Mouse (Mus musculus): ENCODE measurements at regions not wholly inside any gene's neighbourhood (a gene's known extent, or its start where the extent isn't known, plus 50 kb on each side); places are given as distances from the start of the nearest gene placed in this dataset.

GRCm38 (mm10) chr13:112050892-112051291 is 237.4 kb upstream of the Ankrd55 start:
- no peak overlapping the region for H3K4me2 ChIP-seq (ENCODE audit: low read length)
- H3K27ac ChIP-seq (ENCODE audit: low read length), result no peak overlapping the region
- H3K4me1 ChIP-seq (ENCODE audit: control insufficient read depth, insufficient read depth, low read length), result no peaks in the 10 kb centered on the region
- H3K9ac ChIP-seq (ENCODE audit: low read depth, low read length), result no peak overlapping the region
- WGBS, result 93% methylated on average over 11 of the region's 11 CpGs
- H3K27me3 ChIP-seq (ENCODE audit: control insufficient read depth, insufficient read depth, low read depth, low read length), result no peaks in the 10 kb centered on the region
- H3K9me3 ChIP-seq (replicated peaks; ENCODE audit: control insufficient read depth, low read length, poor library complexity, severe bottlenecking), result no peaks in the 10 kb centered on the region
- no peak for ATAC-seq
- no peak overlapping the region for H3K4me3 ChIP-seq (ENCODE audit: low read depth, low read length)
- H3K36me3 ChIP-seq (ENCODE audit: control insufficient read depth, insufficient read depth, low read length), result no peaks in the 10 kb centered on the region

DNA sequence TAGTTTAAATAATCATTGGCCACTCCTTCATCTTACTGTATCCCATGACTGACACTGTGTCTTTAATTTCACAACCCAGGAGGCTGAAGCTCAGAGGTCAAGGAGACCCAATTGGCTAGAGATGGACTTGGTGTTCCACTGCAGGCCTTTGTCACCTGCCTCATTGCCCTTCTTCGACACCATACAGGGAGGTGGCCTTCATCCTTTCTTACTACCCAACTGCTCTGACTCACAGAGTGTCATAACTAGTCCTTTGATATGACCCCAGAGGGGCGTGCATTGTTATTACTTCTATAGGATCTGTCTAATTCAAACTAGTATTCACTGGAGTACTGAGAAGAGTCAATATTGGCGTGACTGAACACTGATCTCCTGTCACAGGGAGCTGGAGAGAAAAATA is 236.2 kb upstream of the Ankrd55 start:
- Histone ChIP-seq H3K4me1 (ENCODE audit: control insufficient read depth, insufficient read depth, low read length) (no peaks in the 10 kb centered on the region), H3K27me3 (ENCODE audit: control insufficient read depth, insufficient read depth, low read depth, low read length) (no peaks in the 10 kb centered on the region), H3K4me3 (ENCODE audit: low read depth, low read length) (no peak overlapping the region), H3K4me2 (ENCODE audit: low read length) (no peak overlapping the region), H3K27ac (ENCODE audit: low read length) (no peak overlapping the region), H3K36me3 (ENCODE audit: control insufficient read depth, insufficient read depth, low read length) (no peaks in the 10 kb centered on the region), H3K9ac (ENCODE audit: low read depth, low read length) (no peak overlapping the region), H3K9me3 (replicated peaks; ENCODE audit: control insufficient read depth, low read length, poor library complexity, severe bottlenecking) (no peaks in the 10 kb centered on the region)
- no peak for ATAC-seq
- 78% methylated on average over 3 of the region's 3 CpGs for WGBS

- H3K27me3 ChIP-seq (ENCODE audit: control insufficient read depth, insufficient read depth, low read depth, low read length), result no peaks in the 10 kb centered on the region
- H3K4me2 ChIP-seq (ENCODE audit: low read length), result no peak overlapping the region
- no peaks in the 10 kb centered on the region for H3K9me3 ChIP-seq (replicated peaks; ENCODE audit: control insufficient read depth, low read length, poor library complexity, severe bottlenecking)
- no peaks in the 10 kb centered on the region for H3K4me1 ChIP-seq (ENCODE audit: control insufficient read depth, insufficient read depth, low read length)
- WGBS, result 91% methylated on average over 3 of the region's 3 CpGs
- no peak overlapping the region for H3K4me3 ChIP-seq (ENCODE audit: low read depth, low read length)
- H3K9ac ChIP-seq (ENCODE audit: low read depth, low read length), result no peak overlapping the region
- no peaks in the 10 kb centered on the region for H3K36me3 ChIP-seq (ENCODE audit: control insufficient read depth, insufficient read depth, low read length)
- H3K27ac ChIP-seq (ENCODE audit: low read length), result no peak overlapping the region
- no peak for ATAC-seq
These were observed 235.8 kb upstream of the Ankrd55 start for GRCm38 (mm10) chr13:112052456-112052855.

GRCm38 (mm10) chr13:112054879-112055371 is 233.3 kb upstream of the Ankrd55 start:
- Histone ChIP-seq H3K27me3 (ENCODE audit: control insufficient read depth, insufficient read depth, low read depth, low read length) (no peaks in the 10 kb centered on the region), H3K4me2 (ENCODE audit: low read length) (no peak overlapping the region), H3K9ac (ENCODE audit: low read depth, low read length) (no peak overlapping the region), H3K4me1 (ENCODE audit: control insufficient read depth, insufficient read depth, low read length) (no peaks in the 10 kb centered on the region), H3K9me3 (replicated peaks; ENCODE audit: control insufficient read depth, low read length, poor library complexity, severe bottlenecking) (no peaks in the 10 kb centered on the region), H3K36me3 (ENCODE audit: control insufficient read depth, insufficient read depth, low read length) (no peaks in the 10 kb centered on the region), H3K27ac (ENCODE audit: low read length) (no peak overlapping the region), H3K4me3 (ENCODE audit: low read depth, low read length) (no peak overlapping the region)
- no peak for ATAC-seq
- 84% methylated on average over 6 of the region's 6 CpGs for WGBS

DNA sequence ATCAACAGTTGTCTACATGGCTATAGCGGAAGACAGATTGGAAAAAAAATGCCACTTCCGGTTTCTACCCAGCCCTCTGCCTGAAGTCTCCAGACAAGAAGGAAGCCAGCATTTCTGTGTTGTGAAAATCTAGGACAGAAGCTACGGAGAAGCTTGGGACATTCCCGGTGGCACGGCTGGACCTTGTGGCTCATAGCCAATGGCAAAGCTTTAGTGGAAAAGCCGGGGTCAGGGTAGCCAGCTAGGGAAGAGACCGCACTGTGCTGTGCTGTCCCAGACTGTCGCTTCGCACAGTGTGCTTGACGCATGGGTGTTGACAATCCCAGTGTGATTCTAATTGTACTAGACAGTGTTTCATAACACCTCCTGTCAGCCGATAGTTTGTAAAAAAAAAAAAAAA is 230.0 kb upstream of the Ankrd55 start:
- Histone ChIP-seq H3K4me2 (ENCODE audit: low read length) (no peak overlapping the region), H3K27ac (ENCODE audit: low read length) (no peak overlapping the region), H3K9me3 (replicated peaks; ENCODE audit: control insufficient read depth, low read length, poor library complexity, severe bottlenecking) (no peaks in the 10 kb centered on the region), H3K36me3 (ENCODE audit: control insufficient read depth, insufficient read depth, low read length) (no peaks in the 10 kb centered on the region), H3K27me3 (ENCODE audit: control insufficient read depth, insufficient read depth, low read depth, low read length) (no peaks in the 10 kb centered on the region), H3K4me1 (ENCODE audit: control insufficient read depth, insufficient read depth, low read length) (no peaks in the 10 kb centered on the region), H3K9ac (ENCODE audit: low read depth, low read length) (no peak overlapping the region), H3K4me3 (ENCODE audit: low read depth, low read length) (no peak overlapping the region)
- no peak; the same call in 1 of the 2 replicates for ATAC-seq
- 83% methylated on average over 11 of the region's 11 CpGs for WGBS

DNA sequence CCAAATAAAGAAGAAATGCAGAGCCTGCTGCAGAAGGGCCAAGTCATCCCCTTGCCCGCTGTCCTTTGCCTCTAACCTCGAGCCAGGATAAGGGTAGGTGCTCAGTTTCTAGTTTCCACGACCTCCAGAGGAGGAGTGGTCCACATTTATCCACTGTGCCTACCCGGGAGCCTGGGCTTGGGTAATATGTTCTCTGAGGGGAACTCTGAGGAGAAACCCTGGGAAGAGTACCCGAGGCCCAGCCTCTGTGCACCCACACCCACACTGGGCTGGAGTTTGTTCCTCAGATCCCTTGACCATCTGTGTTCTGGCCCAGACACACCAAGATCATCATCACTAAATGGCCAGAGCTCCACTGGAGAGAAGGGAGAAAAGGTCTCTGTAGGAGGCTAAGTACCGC is 229.5 kb upstream of the Ankrd55 start:
- no peak overlapping the region for H3K9ac ChIP-seq (ENCODE audit: low read depth, low read length)
- no peak overlapping the region for H3K4me3 ChIP-seq (ENCODE audit: low read depth, low read length)
- ATAC-seq, result no peak
- H3K27me3 ChIP-seq (ENCODE audit: control insufficient read depth, insufficient read depth, low read depth, low read length), result no peaks in the 10 kb centered on the region
- H3K4me1 ChIP-seq (ENCODE audit: control insufficient read depth, insufficient read depth, low read length), result no peaks in the 10 kb centered on the region
- H3K36me3 ChIP-seq (ENCODE audit: control insufficient read depth, insufficient read depth, low read length), result no peaks in the 10 kb centered on the region
- 84% methylated on average over 6 of the region's 6 CpGs for WGBS
- no peak overlapping the region for H3K27ac ChIP-seq (ENCODE audit: low read length)
- no peak overlapping the region for H3K4me2 ChIP-seq (ENCODE audit: low read length)
- no peaks in the 10 kb centered on the region for H3K9me3 ChIP-seq (replicated peaks; ENCODE audit: control insufficient read depth, low read length, poor library complexity, severe bottlenecking)

- no peak overlapping the region for H3K4me3 ChIP-seq (ENCODE audit: low read depth, low read length)
- WGBS, result 94% methylated on average over 8 of the region's 8 CpGs
- H3K27ac ChIP-seq (ENCODE audit: low read length), result no peak overlapping the region
- no peak overlapping the region for H3K4me2 ChIP-seq (ENCODE audit: low read length)
- H3K9me3 ChIP-seq (replicated peaks; ENCODE audit: control insufficient read depth, low read length, poor library complexity, severe bottlenecking), result no peaks in the 10 kb centered on the region
- ATAC-seq, result no peak
- peaks cover 2% of the 10 kb centered on the region; the same call in 1 of the 2 replicates for H3K4me1 ChIP-seq (ENCODE audit: control insufficient read depth, insufficient read depth, low read length)
- H3K27me3 ChIP-seq (ENCODE audit: control insufficient read depth, insufficient read depth, low read depth, low read length), result no peaks in the 10 kb centered on the region
- no peak overlapping the region for H3K9ac ChIP-seq (ENCODE audit: low read depth, low read length)
- H3K36me3 ChIP-seq (ENCODE audit: control insufficient read depth, insufficient read depth, low read length), result no peaks in the 10 kb centered on the region
These were observed 226.2 kb upstream of the Ankrd55 start for GRCm38 (mm10) chr13:112062024-112062423.

DNA sequence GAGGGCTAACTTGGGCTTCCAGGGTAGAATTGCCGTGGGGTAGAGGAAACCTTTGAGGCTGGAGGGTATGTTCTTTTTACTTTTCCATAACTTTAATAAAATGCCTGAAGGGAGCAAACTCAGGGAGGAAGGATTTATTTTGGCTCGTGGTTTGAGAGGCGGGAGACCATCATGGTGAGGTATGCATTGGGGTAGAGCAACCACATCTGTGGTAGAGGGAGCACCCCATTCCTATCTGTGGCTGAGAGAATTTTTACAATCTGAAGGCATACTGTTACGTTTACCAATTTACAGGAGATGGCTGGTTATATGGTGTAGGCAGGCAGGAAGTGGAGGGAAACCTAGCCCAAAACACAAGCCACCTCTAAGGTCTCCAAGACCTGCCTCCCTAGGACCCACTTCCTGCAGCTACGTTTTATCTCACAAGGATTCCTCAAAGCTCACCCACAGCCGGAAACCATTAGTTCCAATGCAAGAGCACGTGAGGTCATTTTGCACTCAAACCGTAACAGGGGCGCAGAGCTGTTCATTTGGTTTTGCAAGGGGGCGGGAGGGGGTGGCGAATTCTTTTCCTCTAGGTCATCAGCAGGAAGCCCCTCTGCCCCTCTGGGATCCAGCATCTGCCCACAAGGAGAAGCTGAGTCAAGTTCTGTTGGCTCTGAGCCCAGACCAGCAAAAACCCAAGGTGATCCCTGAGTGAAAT is 224.7 kb upstream of the Ankrd55 start:
- Histone ChIP-seq H3K27me3 (ENCODE audit: control insufficient read depth, insufficient read depth, low read depth, low read length) (no peaks in the 10 kb centered on the region), H3K9me3 (replicated peaks; ENCODE audit: control insufficient read depth, low read length, poor library complexity, severe bottlenecking) (no peaks in the 10 kb centered on the region), H3K4me1 (ENCODE audit: control insufficient read depth, insufficient read depth, low read length) (peaks cover 2% of the 10 kb centered on the region; the same call in 1 of the 2 replicates), H3K4me2 (ENCODE audit: low read length) (no peak overlapping the region), H3K36me3 (ENCODE audit: control insufficient read depth, insufficient read depth, low read length) (no peaks in the 10 kb centered on the region), H3K9ac (ENCODE audit: low read depth, low read length) (no peak overlapping the region), H3K4me3 (ENCODE audit: low read depth, low read length) (no peak overlapping the region), H3K27ac (ENCODE audit: low read length) (no peak overlapping the region)
- WGBS, result 73% methylated on average over 11 of the region's 11 CpGs
- ATAC-seq, result no peak

DNA sequence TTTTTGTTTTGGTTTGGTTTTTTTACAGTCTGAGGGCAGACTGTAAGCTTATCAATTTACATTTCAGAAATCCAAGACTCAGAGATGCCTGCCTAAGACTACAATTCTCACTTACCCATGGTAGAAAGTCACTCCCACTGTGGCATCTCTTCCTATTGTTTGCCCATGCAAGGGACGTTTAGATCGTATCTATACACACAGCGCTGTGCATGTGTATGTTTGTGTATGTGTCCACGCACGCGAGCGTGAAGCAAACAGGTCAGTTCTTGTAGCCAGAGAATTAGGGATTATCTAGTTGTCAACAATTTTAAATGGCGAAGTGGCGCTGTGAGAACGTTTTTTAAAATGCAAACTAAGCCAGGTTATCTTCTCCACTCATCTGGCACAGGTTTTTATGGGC is 223.6 kb upstream of the Ankrd55 start:
- ATAC-seq, result no peak
- Histone ChIP-seq H3K4me2 (ENCODE audit: low read length) (no peak overlapping the region), H3K4me1 (ENCODE audit: control insufficient read depth, insufficient read depth, low read length) (peaks cover 2% of the 10 kb centered on the region; the same call in 1 of the 2 replicates), H3K4me3 (ENCODE audit: low read depth, low read length) (no peak overlapping the region), H3K27ac (ENCODE audit: low read length) (no peak overlapping the region), H3K36me3 (ENCODE audit: control insufficient read depth, insufficient read depth, low read length) (no peaks in the 10 kb centered on the region), H3K27me3 (ENCODE audit: control insufficient read depth, insufficient read depth, low read depth, low read length) (no peaks in the 10 kb centered on the region), H3K9ac (ENCODE audit: low read depth, low read length) (no peak overlapping the region), H3K9me3 (replicated peaks; ENCODE audit: control insufficient read depth, low read length, poor library complexity, severe bottlenecking) (no peaks in the 10 kb centered on the region)
- 82% methylated on average over 10 of the region's 10 CpGs for WGBS

Measured in midbrain, embryonic 16.5 days (tissue).